Comparison of ENCODE assay signal across 8 mouse cellular contexts in genomic region chr15:97767280-97768186, GRCm38 (mm10). TPM values are rescaled to one million over a fixed set of nuclear protein-coding genes. Genes with fewer than 3 reads are reported as not detected.
A peak's percentile ranks its signal among the peaks of the same experiment; 100 is the strongest.
DNase-seq lines count a peak whose midpoint lies in the region; ATAC-seq and TF ChIP-seq lines count a peak whose summit lies in the region.

Gene Rapgef3, minus strand, starts transcription at chr15:97767972.

- TF ChIP-seq POLR2A in small intestine, adult 2 months (IDR thresholded peaks at IDR 0.05; ENCODE audit: low read depth, low read length): no peak

- H3K9ac ChIP-seq in intestine, embryonic 14.5 days (ENCODE audit: low read length): peak within 1 kb of the TSS; percentile 55

- H3K27me3 ChIP-seq in intestine, embryonic 14.5 days (replicated peaks; ENCODE audit: control insufficient read depth, insufficient read depth, low read length): peaks cover 14% of the 10 kb centered on the region
- peaks cover 86% of the 10 kb centered on the region for H3K27me3 ChIP-seq in midbrain, embryonic 10.5 days (ENCODE audit: low read depth, poor library complexity, severe bottlenecking)
- H3K27me3 ChIP-seq in small intestine, adult 2 months (ENCODE audit: control insufficient read depth, insufficient read depth, low read length): peaks cover 21% of the 10 kb centered on the region

- intact Hi-C loops in gastrocnemius, postnatal 36 days (cut with DNase I): loop anchor here (2.0 kb wide), 1 partner anchor 47 kb away; no protein-coding TSS in a partner anchor
- intact Hi-C loops in left cerebral cortex, postnatal 4 days (cut with DNase I): no loop called here

- TF ChIP-seq CTCF in small intestine, adult 2 months (IDR thresholded peaks at IDR 0.05; ENCODE audit: extremely low read depth, insufficient read length, insufficient replicate concordance, low read depth, low read length): peak; percentile 49; the same call in 1 of the 2 replicates

- ATAC-seq in activated CD4-positive, CD25-positive, alpha-beta regulatory T cell, adult 4 months: peak; percentile 87
- ATAC-seq in intestine, embryonic 14.5 days (replicated peaks; ENCODE audit: low FRiP score, low TSS enrichment, low read depth): peak; percentile 87

- H3K27ac ChIP-seq in intestine, embryonic 14.5 days (ENCODE audit: low read depth): peak within 1 kb of the TSS; percentile 36
- H3K27ac ChIP-seq in midbrain, embryonic 10.5 days (replicated peaks): peak within 1 kb of the TSS; percentile 79
- peak within 1 kb of the TSS; percentile 63 for H3K27ac ChIP-seq in small intestine, adult 2 months (ENCODE audit: insufficient read depth, low read depth, low read length)

- DNase-seq in cerebellum, postnatal 4 days (ENCODE audit: low spot score in 2 of 2): peak; percentile 66 to 80
- peak; percentile 77 to 84 for DNase-seq in gastrocnemius, postnatal 36 days
- peak; percentile 85 for DNase-seq in intestine, embryonic 14.5 days (ENCODE audit: low spot score)
- DNase-seq in left cerebral cortex, postnatal 4 days: peak; percentile 81
- peak; percentile 81 for DNase-seq in midbrain, embryonic 10.5 days (ENCODE audit: low spot score)
- DNase-seq in c-Kit-positive CD71-positive TER-119-positive erythroid progenitor cells, embryonic 14.5 days (ENCODE audit: low spot score): no peak

- H3K4me1 ChIP-seq in intestine, embryonic 14.5 days (replicated peaks; ENCODE audit: control insufficient read depth, insufficient read depth, low read length): peaks cover 18% of the 10 kb centered on the region
- H3K4me1 ChIP-seq in midbrain, embryonic 10.5 days: peaks cover 52% of the 10 kb centered on the region
- H3K4me1 ChIP-seq in small intestine, adult 2 months (ENCODE audit: control insufficient read depth, insufficient read depth, insufficient read length, low read length): peaks cover 9% of the 10 kb centered on the region

- no peaks in the 10 kb centered on the region for H3K9me3 ChIP-seq in intestine, embryonic 14.5 days (ENCODE audit: control insufficient read depth, low read length)
- no peaks in the 10 kb centered on the region for H3K9me3 ChIP-seq in midbrain, embryonic 10.5 days (replicated peaks)

- peak within 1 kb of the TSS; percentile 96 for H3K4me2 ChIP-seq in intestine, embryonic 14.5 days (ENCODE audit: low read length)

- peak within 1 kb of the TSS; percentile 44 for H3K4me3 ChIP-seq in intestine, embryonic 14.5 days (ENCODE audit: low read depth, low read length)
- H3K4me3 ChIP-seq in midbrain, embryonic 10.5 days: peak within 1 kb of the TSS; percentile 61
- peak within 1 kb of the TSS; percentile 70 for H3K4me3 ChIP-seq in small intestine, adult 2 months (ENCODE audit: low read depth, low read length)

- H3K36me3 ChIP-seq in intestine, embryonic 14.5 days (ENCODE audit: control insufficient read depth, insufficient read depth, low read length): no peaks in the 10 kb centered on the region
- H3K36me3 ChIP-seq in midbrain, embryonic 10.5 days: no peaks in the 10 kb centered on the region
- no peaks in the 10 kb centered on the region for H3K36me3 ChIP-seq in small intestine, adult 2 months (ENCODE audit: control insufficient read depth, insufficient read depth, low read length)

- 2% methylated on average over 41 of the region's 44 CpGs for WGBS in intestine, embryonic 14.5 days
- WGBS in midbrain, embryonic 10.5 days: under 1% methylated on average over 44 of the region's 44 CpGs
- 2% methylated on average over 44 of the region's 44 CpGs for WGBS in small intestine, adult 2 months

RNA-seq across cellular contexts. Expression of gene Rapgef3, which starts in this region (rescaled TPM):
- polyA plus RNA-seq in activated CD4-positive, CD25-positive, alpha-beta regulatory T cell, adult 4 months (2017; shearing (Covaris generic)): not detected
- 1 to 10 TPM; 5.1 to 7.7 TPM for total RNA-seq in gastrocnemius, postnatal 36 days (2021)
- polyA plus RNA-seq in intestine, embryonic 14.5 days (2014; fragmentation: Nextera tagmentation; extraction: Ambion mirVana): 6.3 and 8.7 TPM in 2 replicates
- total RNA-seq in left cerebral cortex, postnatal 4 days (2021): 10 to 100 TPM; 21.2 to 24.2 TPM
- 5.3 and 6.0 TPM in 2 replicates for polyA plus RNA-seq in midbrain, embryonic 10.5 days (2016; fragmentation: Nextera tagmentation; extraction: Ambion mirVana)
- 11.3 and 17.1 TPM in 2 replicates for polyA plus RNA-seq in small intestine, adult 2 months (2012; rRNA removed)

Comparison
In these comparisons a context has a peak if more than half of its experiments do, and no peak if none do; other contexts are left out.
1. Peak in ATAC-seq in activated CD4-positive, CD25-positive, alpha-beta regulatory T cell, adult 4 months; RNA of the gene not detected or under 1 TPM.